Mouse (Mus musculus) heart, embryonic 16.5 days (tissue): ENCODE measurements around the gene Cnmd. TPM values are rescaled to one million over a fixed set of nuclear protein-coding genes. Genes with fewer than 3 reads are reported as not detected.

Source experiments
- ATAC-seq: fragments of 200-750 bp; cut with Nextera tagmentation; replicated peaks from 2 replicates; pipeline ENCODE4 v1.8.0; 2017; ENCODE audit warnings: moderate number of reproducible peaks; ENCODE audit not compliant: insufficient read depth, low FRiP score; ENCODE audit errors: extremely low read depth
- H3K27ac ChIP-seq: fragments of 300-500 bp; sonication (generic); 2 replicates; pipeline ENCODE4 v1.5.1; 2014; ENCODE audit warnings: mild to moderate bottlenecking, low read length, control low read depth, moderate library complexity
- H3K27me3 ChIP-seq: fragments of 300-500 bp; sonication (generic); 2 replicates; pipeline ENCODE4 v1.6.1; 2014; ENCODE audit warnings: low read length, mixed read lengths; ENCODE audit not compliant: control insufficient read depth, insufficient read depth
- H3K36me3 ChIP-seq: fragments of 300-500 bp; sonication (generic); 2 replicates; pipeline ENCODE4 v1.6.1; 2014; ENCODE audit not compliant: control insufficient read depth, insufficient read depth
- H3K4me1 ChIP-seq: fragments of 300-500 bp; sonication (generic); 2 replicates; pipeline ENCODE4 v1.6.1; 2014; ENCODE audit warnings: low read length, mixed read lengths; ENCODE audit not compliant: control insufficient read depth, insufficient read depth
- H3K4me2 ChIP-seq: fragments of 300-500 bp; sonication (generic); 2 replicates; pipeline ENCODE4 v1.6.1; 2014; ENCODE audit warnings: low read depth, mild to moderate bottlenecking, control low read depth, low read length
- H3K4me3 ChIP-seq: fragments of 300-500 bp; sonication (generic); 2 replicates; pipeline ENCODE4 v1.5.1; 2014; ENCODE audit warnings: mild to moderate bottlenecking, control low read depth, low read length
- H3K9ac ChIP-seq: fragments of 300-500 bp; sonication (generic); 2 replicates; pipeline ENCODE4 v1.6.1; 2014; ENCODE audit warnings: low read length, control low read depth
- H3K9me3 ChIP-seq: fragments of 300-500 bp; sonication (generic); replicated peaks from 2 replicates; pipeline ENCODE4 v1.6.1; 2016; ENCODE audit warnings: low read length; ENCODE audit not compliant: control insufficient read depth
- WGBS: fragments of 180-500 bp; shearing (Covaris S2); extraction: QIAGEN DNeasy Blood & Tissue Kit; methylation state at CpG from one replicate; pipeline ENCODE4 v1.1.7; 2014; 5-methylcytosine and 5-hydroxymethylcytosine counted together
- polyA plus RNA-seq: library from polyadenylated mRNA; unstranded; fragments of >200 nt; fragmentation: Nextera tagmentation; extraction: Ambion mirVana; gene quantifications from 2 replicates; pipeline ENCODE4 v1.2.1, GENCODE M21; 2015

Gene Cnmd
- polyA plus RNA-seq, 1 experiment from 2014 or later, result 7.1 TPM

DNA sequence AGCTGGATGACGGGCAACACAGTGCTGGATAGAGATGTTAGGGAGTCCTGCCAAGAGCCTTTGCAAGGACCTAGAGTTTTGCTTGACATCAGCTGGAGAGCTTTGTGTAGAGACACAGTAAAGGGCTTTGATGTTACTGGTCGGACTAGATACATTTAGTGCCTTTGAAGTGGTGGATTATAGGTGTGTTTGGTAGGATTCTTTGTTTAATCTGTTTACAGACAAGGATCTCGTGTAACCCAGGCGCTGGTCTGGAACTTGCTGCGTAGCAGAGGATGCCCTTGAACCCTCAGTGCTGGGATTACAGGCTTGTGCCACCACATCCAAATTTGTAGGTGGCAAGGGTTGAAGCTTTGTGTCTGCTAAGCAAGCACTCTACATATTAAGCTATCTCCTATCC is 67.9 kb downstream of the Cnmd start:
- Histone ChIP-seq H3K4me3 (no peak overlapping the region), H3K4me2 (no peak overlapping the region), H3K9me3 (no peaks in the 10 kb centered on the region), H3K9ac (no peak overlapping the region), H3K27me3 (no peaks in the 10 kb centered on the region), H3K27ac (no peak overlapping the region), H3K4me1 (no peaks in the 10 kb centered on the region), H3K36me3 (peaks cover 13% of the 10 kb centered on the region)
- 82% methylated on average over 5 of the region's 5 CpGs for WGBS
- ATAC-seq, result no peak

DNA sequence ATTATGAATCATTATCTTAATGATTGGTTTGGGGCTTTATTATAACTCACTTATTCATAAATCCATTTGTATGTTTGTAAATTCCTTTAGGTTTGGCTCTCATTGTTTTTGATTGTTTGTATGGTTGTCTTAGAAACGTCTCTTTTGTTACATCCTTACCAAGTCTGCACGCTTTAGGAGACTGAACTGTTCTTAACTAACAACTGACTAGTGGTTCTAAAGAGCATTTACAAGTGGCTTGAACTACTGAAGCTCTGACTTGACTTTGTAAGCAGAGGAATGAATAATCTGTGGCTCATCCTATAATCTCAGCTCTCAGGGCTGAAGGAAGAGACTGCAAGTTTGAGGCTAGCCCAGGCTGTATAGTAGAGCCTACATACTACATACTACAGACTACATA is 70.4 kb downstream of the Cnmd start:
- no peak overlapping the region for H3K4me2 ChIP-seq
- peaks cover 8% of the 10 kb centered on the region for H3K4me1 ChIP-seq
- peaks cover 5% of the 10 kb centered on the region for H3K36me3 ChIP-seq
- H3K9me3 ChIP-seq, result no peaks in the 10 kb centered on the region
- H3K27ac ChIP-seq, result no peak overlapping the region
- no peaks in the 10 kb centered on the region for H3K27me3 ChIP-seq
- ATAC-seq, result no peak
- no peak overlapping the region for H3K9ac ChIP-seq
- WGBS, result 88% methylated on average over 2 of the region's 2 CpGs
- H3K4me3 ChIP-seq, result no peak overlapping the region

DNA sequence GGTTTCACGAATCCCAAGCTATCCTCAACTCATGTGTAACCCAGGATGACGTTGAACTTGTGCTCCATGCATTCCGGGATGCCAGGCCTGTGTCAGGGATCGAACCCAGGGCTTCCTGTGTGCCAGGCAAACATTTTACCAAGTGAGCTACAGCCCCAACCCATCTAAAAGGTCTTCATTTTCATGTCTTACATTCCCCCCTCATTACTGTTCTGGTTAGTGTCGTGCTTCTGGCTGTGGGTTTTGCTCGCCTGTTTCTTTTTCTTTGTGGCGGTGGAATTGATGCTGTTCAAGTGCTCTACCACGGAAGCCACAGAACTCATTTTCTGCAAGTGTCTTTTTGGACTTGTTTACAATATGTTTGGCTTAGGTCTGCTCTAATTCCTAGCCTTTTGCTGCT is 71.1 kb downstream of the Cnmd start:
- no peak for ATAC-seq
- Histone ChIP-seq H3K4me3 (no peak overlapping the region), H3K9me3 (no peaks in the 10 kb centered on the region), H3K36me3 (peaks cover 2% of the 10 kb centered on the region; the same call in 1 of the 2 replicates), H3K4me1 (peaks cover 11% of the 10 kb centered on the region), H3K27me3 (no peaks in the 10 kb centered on the region), H3K27ac (no peak overlapping the region), H3K9ac (no peak overlapping the region), H3K4me2 (no peak overlapping the region)
- WGBS, result 92% methylated on average over 8 of the region's 8 CpGs

DNA sequence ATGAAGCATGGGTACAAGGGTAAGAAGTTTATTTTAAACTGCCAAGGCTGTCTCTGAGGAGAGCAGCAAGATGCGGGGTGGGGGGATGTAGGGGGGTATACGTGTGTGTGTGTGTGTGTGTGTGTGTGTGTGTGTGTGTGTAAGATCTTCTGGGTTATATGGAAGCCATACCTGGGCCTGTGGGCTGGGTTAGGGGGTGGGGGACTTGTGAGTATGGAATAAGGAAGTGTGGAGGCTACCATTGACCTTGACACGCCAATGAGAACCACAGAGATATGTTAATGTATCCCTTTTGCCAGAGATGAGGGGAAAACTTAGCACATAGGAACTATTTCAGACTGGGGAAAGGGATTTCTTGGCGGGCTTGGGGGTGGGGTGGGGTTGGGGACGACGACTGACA is 72.6 kb downstream of the Cnmd start:
- Histone ChIP-seq H3K9me3 (no peaks in the 10 kb centered on the region), H3K36me3 (no peaks in the 10 kb centered on the region; the same call in 1 of the 2 replicates), H3K4me3 (no peak overlapping the region), H3K27ac (no peak overlapping the region), H3K4me2 (peak overlapping the region; percentile 33; the same call in 1 of the 2 replicates), H3K9ac (no peak overlapping the region), H3K27me3 (no peaks in the 10 kb centered on the region), H3K4me1 (peaks cover 11% of the 10 kb centered on the region)
- 89% methylated on average over 6 of the region's 6 CpGs for WGBS
- no peak for ATAC-seq

DNA sequence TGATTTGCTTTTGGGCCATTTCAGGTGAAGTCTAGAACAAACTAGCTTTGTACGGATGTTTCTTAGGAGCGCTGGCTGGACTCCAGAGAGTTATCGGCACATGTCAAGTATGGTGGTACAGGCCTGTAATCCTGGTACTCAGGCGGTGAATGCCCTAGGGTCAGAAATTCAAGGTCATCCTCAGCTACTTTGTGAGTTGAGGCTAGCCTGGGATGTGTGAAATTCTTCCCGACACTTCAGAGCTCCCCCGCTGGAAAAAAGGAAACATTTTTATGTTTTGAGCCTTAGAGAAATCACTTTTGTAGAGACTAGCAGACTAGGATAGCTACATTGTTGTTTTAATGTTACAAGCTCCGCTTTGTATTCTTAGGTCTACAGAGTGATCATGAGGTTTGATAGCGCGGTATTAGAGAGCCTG is 73.4 kb downstream of the Cnmd start:
- Histone ChIP-seq H3K4me2 (peak overlapping the region; percentile 94), H3K36me3 (no peaks in the 10 kb centered on the region; the same call in 1 of the 2 replicates), H3K9ac (peak overlapping the region; percentile 86), H3K27me3 (no peaks in the 10 kb centered on the region), H3K9me3 (no peaks in the 10 kb centered on the region), H3K4me3 (peak overlapping the region; percentile 64), H3K27ac (no peak overlapping the region), H3K4me1 (peaks cover 11% of the 10 kb centered on the region)
- no peak for ATAC-seq
- WGBS, result 73% methylated on average over 9 of the region's 9 CpGs

DNA sequence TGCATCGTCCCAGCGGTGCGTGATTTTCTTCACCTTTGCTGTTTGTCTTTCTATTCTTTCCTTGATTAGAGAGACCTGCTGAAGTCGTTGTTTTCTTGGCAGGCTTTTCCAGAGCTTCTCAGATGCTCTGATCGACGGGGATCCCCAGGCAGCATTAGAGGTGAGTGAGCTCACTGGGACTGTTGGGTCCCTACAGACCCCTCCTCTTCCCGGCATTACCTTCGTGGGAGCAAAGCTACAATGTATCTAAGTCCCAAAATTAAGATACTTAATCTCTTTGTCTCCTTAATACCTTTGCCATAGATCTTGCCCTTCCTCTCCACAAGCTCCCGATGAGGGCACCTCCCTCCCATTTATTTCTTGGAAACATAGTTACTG is 74.1 kb downstream of the Cnmd start:
- Histone ChIP-seq H3K27ac (peak overlapping the region; percentile 99), H3K4me3 (peak overlapping the region; percentile 64), H3K4me1 (peaks cover 11% of the 10 kb centered on the region), H3K9ac (peak overlapping the region; percentile 86), H3K36me3 (no peaks in the 10 kb centered on the region; the same call in 1 of the 2 replicates), H3K4me2 (peak overlapping the region; percentile 94), H3K27me3 (no peaks in the 10 kb centered on the region), H3K9me3 (no peaks in the 10 kb centered on the region)
- under 1% methylated on average over 9 of the region's 9 CpGs for WGBS
- ATAC-seq, result peak; percentile 11; the same call in 1 of the 2 replicates

Other genes starting within 250 kb of the Cnmd start
- 8.0 and 8.2 TPM in 2 replicates for gene Kbtbd7, start 235.7 kb downstream of the Cnmd start, polyA plus RNA-seq
- gene Kbtbd6, start 210.3 kb downstream of the Cnmd start, polyA plus RNA-seq, result 1.9 and 2.6 TPM in 2 replicates
- gene Elf1, start 181.0 kb downstream of the Cnmd start, polyA plus RNA-seq, result 9.9 and 12.3 TPM in 2 replicates
- 26.8 and 27.6 TPM in 2 replicates for gene Wbp4, start 180.7 kb downstream of the Cnmd start, polyA plus RNA-seq
- 101 and 105 TPM in 2 replicates for gene Sugt1, start 74.5 kb downstream of the Cnmd start, polyA plus RNA-seq
- 0.07 and 0.34 TPM in 2 replicates for gene Pcdh8, start 109.1 kb upstream of the Cnmd start, polyA plus RNA-seq